Mouse (Mus musculus) hindbrain, embryonic 11.5 days (tissue): ENCODE data around the gene Pde4a. TPM values are rescaled to one million over a fixed set of nuclear protein-coding genes. Genes with fewer than 3 reads are reported as not detected.

Experiments used
- ATAC-seq: fragments of 200-750 bp; cut with Nextera tagmentation; 2 replicates; pipeline ENCODE4 v1.8.0; 2017; ENCODE audit warnings: mild to moderate bottlenecking, moderate TSS enrichment, moderate library complexity; ENCODE audit not compliant: low FRiP score
- DNase-seq: peaks from one replicate; pipeline ENCODE4 v3.0.0-alpha.2; 2015; ENCODE audit warnings: low spot score
- H3K27ac ChIP-seq: fragments of 300-500 bp; sonication (generic); 2 replicates; pipeline ENCODE4 v1.5.1; 2014; ENCODE audit warnings: mild to moderate bottlenecking, low read depth, low read length
- H3K27me3 ChIP-seq: fragments of 300-500 bp; sonication (generic); 2 replicates; pipeline ENCODE4 v1.6.1; 2014; ENCODE audit warnings: mild to moderate bottlenecking, low read length, moderate library complexity, mixed read lengths; ENCODE audit not compliant: control insufficient read depth, insufficient read depth
- H3K36me3 ChIP-seq: fragments of 300-500 bp; sonication (generic); 2 replicates; pipeline ENCODE4 v1.6.1; 2014; ENCODE audit warnings: mild to moderate bottlenecking, low read length, moderate library complexity, mixed read lengths; ENCODE audit not compliant: control insufficient read depth, insufficient read depth
- H3K4me1 ChIP-seq: fragments of 300-500 bp; sonication (generic); replicated peaks from 2 replicates; pipeline ENCODE4 v1.6.1; 2014; ENCODE audit warnings: low read length, mixed read lengths; ENCODE audit not compliant: control insufficient read depth, insufficient read depth
- H3K4me2 ChIP-seq: fragments of 300-500 bp; sonication (generic); replicated peaks from 2 replicates; pipeline ENCODE4 v1.6.1; 2014; ENCODE audit warnings: mild to moderate bottlenecking, low read depth, low read length
- H3K4me3 ChIP-seq: fragments of 300-500 bp; sonication (generic); 2 replicates; pipeline ENCODE4 v1.5.1; 2014; ENCODE audit warnings: low read depth, low read length
- H3K9ac ChIP-seq: fragments of 300-500 bp; sonication (generic); 2 replicates; pipeline ENCODE4 v1.6.1; 2014; ENCODE audit warnings: low read depth, low read length
- H3K9me3 ChIP-seq: fragments of 300-500 bp; sonication (generic); 2 replicates; pipeline ENCODE4 v1.6.1; 2016; ENCODE audit warnings: low read length; ENCODE audit not compliant: control insufficient read depth
- WGBS: fragments of 180-500 bp; shearing (Covaris S2); extraction: QIAGEN DNeasy Blood & Tissue Kit; methylation state at CpG from one replicate; pipeline ENCODE4 v1.1.7; 2014; 5-methylcytosine and 5-hydroxymethylcytosine counted together
- polyA plus RNA-seq: library from polyadenylated mRNA; unstranded; fragments of >200 nt; fragmentation: Nextera tagmentation; extraction: Ambion mirVana; gene quantifications from 2 replicates; pipeline ENCODE4 v1.2.1, GENCODE M21; 2014

The Pde4a gene
- polyA plus RNA-seq, 1 experiment from 2014 or later = 5.7 TPM

GRCm38 (mm10) chr9:21132102-21132775 is 33.3 kb upstream of the Pde4a start:
- H3K4me1 ChIP-seq = peaks cover 3% of the 10 kb centered on the region; the same call in 1 of the 2 replicates
- H3K4me3 ChIP-seq = no peak overlapping the region
- ATAC-seq = no peak
- H3K9me3 ChIP-seq = no peaks in the 10 kb centered on the region
- H3K36me3 ChIP-seq = no peaks in the 10 kb centered on the region
- no peak overlapping the region for H3K4me2 ChIP-seq
- H3K27me3 ChIP-seq = no peaks in the 10 kb centered on the region
- DNase-seq = no peak
- H3K9ac ChIP-seq = no peak overlapping the region
- 91% methylated on average over 12 of the region's 12 CpGs for WGBS
- no peak overlapping the region for H3K27ac ChIP-seq

- peaks cover 3% of the 10 kb centered on the region; the same call in 1 of the 2 replicates for H3K4me1 ChIP-seq
- ATAC-seq = no peak
- H3K4me3 ChIP-seq = no peak overlapping the region
- H3K36me3 ChIP-seq = 0 out of 2 replicates have a peak, but pooled peaks cover 3% of the 10 kb centered on the region
- H3K27ac ChIP-seq = no peak overlapping the region
- no peaks in the 10 kb centered on the region for H3K27me3 ChIP-seq
- no peak overlapping the region for H3K4me2 ChIP-seq
- no peak overlapping the region for H3K9ac ChIP-seq
- H3K9me3 ChIP-seq = no peaks in the 10 kb centered on the region
- DNase-seq = no peak
- WGBS = 80% methylated on average over 9 of the region's 9 CpGs
Measured at GRCm38 (mm10) chr9:21133064-21133707, 32.3 kb upstream of the Pde4a start.

- H3K27me3 ChIP-seq = no peaks in the 10 kb centered on the region
- no peak overlapping the region for H3K4me2 ChIP-seq
- 81% methylated on average over 9 of the region's 9 CpGs for WGBS
- no peak overlapping the region for H3K4me3 ChIP-seq
- H3K27ac ChIP-seq = no peak overlapping the region
- 0 out of 2 replicates have a peak, but pooled peaks cover 4% of the 10 kb centered on the region for H3K36me3 ChIP-seq
- peaks cover 3% of the 10 kb centered on the region; the same call in 1 of the 2 replicates for H3K4me1 ChIP-seq
- DNase-seq (no peak), ATAC-seq (no peak)
- no peak overlapping the region for H3K9ac ChIP-seq
- H3K9me3 ChIP-seq = no peaks in the 10 kb centered on the region
Measured at GRCm38 (mm10) chr9:21134595-21135328, 30.8 kb upstream of the Pde4a start.

GRCm38 (mm10) chr9:21135329-21135890 is 30.1 kb upstream of the Pde4a start:
- ATAC-seq = no peak

GRCm38 (mm10) chr9:21135941-21136381 is 29.6 kb upstream of the Pde4a start:
- H3K4me1 ChIP-seq = no peaks in the 10 kb centered on the region
- no peak overlapping the region for H3K4me2 ChIP-seq
- H3K27ac ChIP-seq = no peak overlapping the region
- ATAC-seq = no peak
- H3K4me3 ChIP-seq = no peak overlapping the region
- no peaks in the 10 kb centered on the region for H3K27me3 ChIP-seq
- DNase-seq = no peak
- 82% methylated on average over 1 of the region's 1 CpGs for WGBS
- H3K9me3 ChIP-seq = no peaks in the 10 kb centered on the region
- H3K9ac ChIP-seq = no peak overlapping the region
- H3K36me3 ChIP-seq = 0 out of 2 replicates have a peak, but pooled peaks cover 4% of the 10 kb centered on the region

More at GRCm38 (mm10) chr9:21135329-21135890, 30.1 kb upstream of the Pde4a start:
- no peak overlapping the region for H3K4me3 ChIP-seq
- H3K4me1 ChIP-seq = peaks cover 2% of the 10 kb centered on the region; the same call in 1 of the 2 replicates
- no peak overlapping the region for H3K4me2 ChIP-seq
- no peaks in the 10 kb centered on the region for H3K27me3 ChIP-seq
- no peak overlapping the region for H3K27ac ChIP-seq
- WGBS = 82% methylated on average over 4 of the region's 4 CpGs
- no peak for DNase-seq
- H3K9ac ChIP-seq = no peak overlapping the region
- H3K9me3 ChIP-seq = no peaks in the 10 kb centered on the region
- H3K36me3 ChIP-seq = 0 out of 2 replicates have a peak, but pooled peaks cover 4% of the 10 kb centered on the region

- Histone ChIP-seq H3K4me3 (no peak overlapping the region), H3K27me3 (no peaks in the 10 kb centered on the region), H3K36me3 (0 out of 2 replicates have a peak, but pooled peaks cover 4% of the 10 kb centered on the region), H3K4me1 (no peaks in the 10 kb centered on the region), H3K9ac (no peak overlapping the region), H3K4me2 (no peak overlapping the region), H3K27ac (no peak overlapping the region), H3K9me3 (no peaks in the 10 kb centered on the region)
- no peak for DNase-seq
- ATAC-seq = no peak
- WGBS = 88% methylated on average over 6 of the region's 6 CpGs
Measured at GRCm38 (mm10) chr9:21136401-21136800, 29.1 kb upstream of the Pde4a start.

GRCm38 (mm10) chr9:21137229-21137628 is 28.3 kb upstream of the Pde4a start:
- no peaks in the 10 kb centered on the region for H3K27me3 ChIP-seq
- DNase-seq (peak; percentile 76), ATAC-seq (no peak)
- H3K9ac ChIP-seq = no peak overlapping the region
- no peak overlapping the region for H3K4me3 ChIP-seq
- H3K27ac ChIP-seq = no peak overlapping the region
- peaks cover 11% of the 10 kb centered on the region; the same call in 1 of the 2 replicates for H3K36me3 ChIP-seq
- no peaks in the 10 kb centered on the region for H3K9me3 ChIP-seq
- H3K4me1 ChIP-seq = no peaks in the 10 kb centered on the region
- no peak overlapping the region for H3K4me2 ChIP-seq
- WGBS = 62% methylated on average over 3 of the region's 3 CpGs

- WGBS = 95% methylated on average over 4 of the region's 4 CpGs
- H3K4me1 ChIP-seq = no peaks in the 10 kb centered on the region
- H3K27me3 ChIP-seq = no peaks in the 10 kb centered on the region
- no peak overlapping the region for H3K9ac ChIP-seq
- ATAC-seq = no peak
- peaks cover 15% of the 10 kb centered on the region; the same call in 1 of the 2 replicates for H3K36me3 ChIP-seq
- no peak overlapping the region for H3K4me2 ChIP-seq
- no peak overlapping the region for H3K4me3 ChIP-seq
- H3K9me3 ChIP-seq = no peaks in the 10 kb centered on the region
- no peak for DNase-seq
- H3K27ac ChIP-seq = no peak overlapping the region
Measured at GRCm38 (mm10) chr9:21138386-21138785, 27.1 kb upstream of the Pde4a start.
